Mouse (Mus musculus): ENCODE measurements at regions not wholly inside any gene's neighbourhood (a gene's known extent, or its start where the extent isn't known, plus 50 kb on each side); places are given as distances from the start of the nearest gene placed in this dataset.
A peak's percentile ranks its signal among the peaks of the same experiment; 100 is the strongest.

DNA sequence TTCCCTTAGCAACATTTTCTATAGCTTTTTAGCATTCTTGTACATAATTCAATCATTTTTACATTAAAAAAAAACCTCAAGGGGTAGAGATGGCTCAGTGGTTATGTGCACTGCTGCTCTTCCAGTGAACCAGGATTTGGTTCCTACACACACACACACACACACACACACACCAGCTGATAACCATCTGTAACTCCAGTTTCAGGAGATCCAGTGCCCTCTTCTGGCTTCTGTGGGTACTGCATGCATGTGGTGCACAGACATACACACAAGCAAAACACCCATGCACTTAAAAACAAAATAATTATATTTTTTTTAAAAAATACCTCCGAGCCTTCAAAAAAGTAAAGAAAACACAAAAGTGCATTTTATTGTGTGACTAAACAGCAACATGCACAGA is 270.6 kb downstream of the Agtpbp1 start:
- peak; percentile 7 for DNase-seq

- no peak for DNase-seq
Observed at GRCm38 (mm10) chr13:59313725-59314330, 271.2 kb downstream of the Agtpbp1 start.

- no peak for DNase-seq
Observed at GRCm38 (mm10) chr13:59292905-59293304, 292.1 kb downstream of the Agtpbp1 start.

- DNase-seq = no peak
Observed at GRCm38 (mm10) chr13:59289127-59289526, 295.9 kb downstream of the Agtpbp1 start.

DNA sequence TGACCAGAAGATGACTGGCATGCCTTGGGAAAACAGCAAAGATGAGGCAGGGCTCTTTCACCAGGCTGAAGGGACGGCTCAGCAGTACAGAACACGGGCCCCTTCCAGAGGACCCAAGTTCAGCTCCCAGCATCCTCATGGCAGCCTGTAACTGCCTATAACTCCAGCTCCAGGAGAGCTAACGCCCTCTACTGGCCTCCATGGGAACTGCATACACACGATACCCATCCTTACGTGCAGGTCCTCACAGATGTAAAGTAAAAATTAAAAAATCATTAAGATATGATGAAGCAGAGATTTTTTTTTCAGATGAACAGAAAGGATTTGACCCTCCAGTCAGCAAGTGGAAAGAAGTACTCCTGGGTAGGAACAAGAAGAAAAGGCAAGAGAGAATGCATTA is 303.8 kb downstream of the Agtpbp1 start:
- DNase-seq = no peak

DNA sequence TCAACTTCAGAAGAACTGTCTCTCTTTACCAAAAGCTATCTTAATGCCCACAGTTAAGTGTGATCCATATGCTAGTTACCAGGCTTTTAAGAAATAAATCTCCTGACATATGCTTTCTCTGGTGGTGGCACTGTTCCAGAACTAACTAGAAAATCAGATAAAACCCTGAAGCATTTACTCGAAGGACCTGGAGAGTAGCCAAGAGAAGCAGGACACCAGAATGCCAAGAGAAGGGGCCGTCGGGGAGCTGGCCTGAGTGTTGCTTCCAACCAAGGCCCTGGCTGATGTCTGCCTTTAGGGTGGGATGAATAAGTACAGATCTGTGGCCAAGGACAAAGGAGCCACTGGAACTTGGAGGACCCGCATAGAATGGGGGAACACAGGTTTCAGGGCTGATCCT is 305.9 kb downstream of the Agtpbp1 start:
- no peak for DNase-seq

- no peak for DNase-seq
Observed at GRCm38 (mm10) chr13:59271661-59272060, 313.4 kb downstream of the Agtpbp1 start.

DNA sequence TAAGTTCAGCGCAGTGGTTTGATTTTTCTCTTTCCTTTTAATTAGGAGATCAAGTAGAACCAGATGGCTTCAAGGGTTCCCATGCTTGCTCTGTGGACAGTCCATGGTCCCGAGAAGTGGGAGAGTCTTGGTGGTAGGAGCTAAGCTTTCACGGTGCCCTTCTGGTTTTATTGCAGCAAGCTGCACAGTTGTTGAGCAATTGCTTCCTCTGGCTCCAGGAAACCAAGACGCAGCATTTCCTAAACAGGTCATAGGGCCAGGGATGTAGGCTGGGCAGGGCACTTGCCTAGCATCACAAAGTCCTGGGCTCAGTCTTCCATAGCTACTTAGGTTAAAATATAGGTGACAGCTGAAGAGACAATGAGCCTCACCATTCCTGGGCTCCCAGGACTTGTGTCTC is 318.2 kb downstream of the Agtpbp1 start:
- no peak for DNase-seq

- no peak for DNase-seq
Observed at GRCm38 (mm10) chr13:59264126-59264525, 320.9 kb downstream of the Agtpbp1 start.

GRCm38 (mm10) chr13:59261924-59262323 is 323.1 kb downstream of the Agtpbp1 start:
- no peak for DNase-seq

DNA sequence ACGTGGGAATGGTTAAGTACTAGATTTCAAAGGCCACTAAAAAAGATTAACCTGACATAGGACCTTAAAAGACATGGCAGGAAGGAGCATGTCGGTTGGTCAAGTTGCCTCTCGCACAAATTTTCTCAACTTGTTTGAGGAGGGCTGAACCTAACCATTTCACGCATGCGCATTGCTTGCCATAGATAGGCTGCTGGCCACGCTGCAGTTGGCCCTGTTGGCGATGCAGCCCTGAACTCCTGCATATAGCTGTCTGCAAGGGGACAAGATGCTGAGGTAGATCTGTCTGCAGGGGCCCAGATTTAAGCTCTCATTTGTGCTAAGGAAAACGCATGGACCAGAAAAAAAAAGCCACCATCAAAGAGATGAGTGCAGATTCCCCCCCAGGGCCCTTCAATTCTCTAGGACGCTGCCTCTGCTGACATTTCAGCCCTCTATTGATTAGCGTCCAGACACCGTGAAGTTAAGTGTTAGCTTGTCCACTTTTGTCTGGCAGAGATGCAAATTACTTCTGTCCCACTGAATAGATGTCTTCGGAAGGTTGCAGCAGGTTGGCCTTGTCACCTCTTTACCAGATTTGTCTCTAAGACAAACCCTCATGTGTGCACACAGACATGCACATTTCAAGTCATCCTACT is 329.1 kb downstream of the Agtpbp1 start:
- no peak for DNase-seq

GRCm38 (mm10) chr13:59253667-59254558 is 331.1 kb downstream of the Agtpbp1 start:
- no peak for DNase-seq

DNA sequence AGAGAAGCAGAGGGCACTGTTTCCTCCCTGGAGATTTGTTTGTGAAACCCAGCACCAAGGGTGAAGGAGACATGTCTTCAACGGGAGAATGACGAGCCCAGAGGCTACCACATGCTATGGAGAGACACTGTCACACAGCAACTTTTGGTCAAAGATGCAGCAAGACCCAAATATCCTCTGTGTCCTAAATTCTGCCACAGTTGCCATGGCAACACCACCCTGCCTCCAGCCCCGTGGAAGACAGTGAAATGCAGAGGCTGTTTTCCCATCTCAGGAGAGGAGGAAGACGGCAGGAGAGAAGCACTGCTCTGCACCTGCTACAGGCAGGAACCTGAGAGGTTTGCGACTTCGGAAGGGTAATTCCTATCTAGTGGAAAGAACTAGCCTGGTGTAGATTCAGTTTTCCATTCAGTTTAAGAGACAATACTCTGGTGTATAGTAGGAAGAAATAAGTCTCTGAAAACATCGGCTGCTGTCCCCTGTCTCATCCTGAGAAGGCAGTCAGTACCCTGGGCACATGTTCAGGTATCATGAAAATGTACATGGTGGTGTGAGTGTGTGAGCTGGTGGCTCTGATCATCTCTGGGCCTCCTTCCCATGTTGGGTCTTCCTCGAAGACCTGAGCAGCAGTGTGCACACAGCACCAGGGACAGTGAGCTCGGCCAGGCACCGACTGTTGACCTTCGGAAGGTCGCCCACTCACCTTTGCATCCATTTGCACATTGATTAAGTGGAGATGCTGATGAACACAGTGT is 333.6 kb downstream of the Agtpbp1 start:
- no peak for DNase-seq

- DNase-seq = no peak
Observed at GRCm38 (mm10) chr13:59248411-59248810, 336.6 kb downstream of the Agtpbp1 start.

DNA sequence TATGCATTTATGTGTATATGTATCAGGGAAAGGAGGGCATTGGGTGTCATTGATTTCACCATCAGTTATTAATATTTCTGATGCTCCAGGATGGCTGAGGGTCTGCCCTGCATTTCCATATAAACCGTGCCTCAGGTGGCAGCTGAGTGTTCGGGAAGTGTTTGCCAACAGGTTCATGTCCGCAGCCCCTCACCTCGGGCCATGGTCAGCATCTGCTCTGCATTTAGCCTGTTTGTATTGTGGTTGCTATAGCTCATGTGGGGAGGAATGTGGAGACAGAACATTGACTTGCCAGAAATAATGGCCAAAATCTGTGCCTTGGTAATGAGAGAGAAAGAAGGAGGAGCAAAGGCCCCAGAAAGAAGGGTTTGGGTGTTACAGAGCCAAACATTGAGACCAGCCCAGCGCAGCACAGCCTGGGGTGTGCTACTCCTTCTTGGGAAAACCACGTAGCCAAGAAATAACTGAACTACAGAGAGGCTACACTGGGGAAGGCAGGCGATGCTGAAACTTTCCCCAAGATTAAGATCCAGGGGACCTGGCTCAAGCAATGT is 338.0 kb downstream of the Agtpbp1 start:
- no peak for DNase-seq

DNA sequence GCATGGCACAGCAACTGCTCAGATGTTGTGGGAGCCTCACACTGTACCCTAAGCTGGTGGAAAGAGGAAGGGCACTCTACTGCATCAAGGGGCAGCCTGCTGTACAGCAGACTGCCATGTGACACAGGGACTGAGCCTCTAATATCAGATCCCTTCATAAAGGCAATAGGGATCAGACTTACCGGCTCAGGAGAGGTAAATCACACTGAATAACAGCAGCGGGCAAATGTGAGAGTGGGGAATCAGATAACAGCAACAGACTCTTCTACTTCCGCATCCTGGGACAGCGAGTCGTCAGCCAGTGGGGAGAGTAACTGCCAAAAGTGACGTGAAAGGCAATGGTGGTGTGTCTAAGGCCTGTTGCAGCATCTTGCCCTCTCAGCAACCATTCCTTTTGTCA is 339.0 kb downstream of the Agtpbp1 start:
- DNase-seq = no peak

- no peak for DNase-seq
Observed at GRCm38 (mm10) chr13:59244622-59245021, 340.4 kb downstream of the Agtpbp1 start.

GRCm38 (mm10) chr13:59242671-59243070 is 342.4 kb downstream of the Agtpbp1 start:
- DNase-seq = no peak

- DNase-seq = no peak
Observed at GRCm38 (mm10) chr13:59238696-59239095, 346.3 kb downstream of the Agtpbp1 start.

DNA sequence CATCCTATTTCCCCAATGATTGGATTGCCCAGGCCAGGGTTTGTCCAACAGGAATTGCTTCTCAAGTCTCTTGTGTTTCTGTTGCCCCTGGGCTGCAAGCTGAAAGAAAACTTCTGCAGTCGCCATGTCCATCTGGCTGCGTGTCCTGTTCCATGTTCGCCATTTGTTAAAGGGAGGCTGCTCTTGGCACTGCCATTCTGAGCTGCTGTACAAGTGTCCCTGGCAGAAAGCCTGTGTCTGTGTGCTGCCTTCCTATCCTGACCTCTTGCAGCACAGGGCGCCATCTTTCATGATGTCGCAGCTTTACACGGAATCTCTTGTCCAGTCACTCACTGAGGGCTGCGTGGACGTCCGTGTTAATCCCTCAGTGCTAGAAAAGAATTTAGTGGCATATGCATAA is 349.2 kb downstream of the Agtpbp1 start:
- DNase-seq = no peak

GRCm38 (mm10) chr13:59229111-59229541 is 355.9 kb downstream of the Agtpbp1 start:
- no peak for DNase-seq

- DNase-seq = peak; percentile 5
Observed at GRCm38 (mm10) chr13:59228059-59228830, 356.8 kb downstream of the Agtpbp1 start.

All from kidney, adult 18-20 months (tissue).